Mouse (Mus musculus) large intestine, adult 2 months (tissue): ENCODE results near the gene Dnmt1. TPM values are rescaled to one million over a fixed set of nuclear protein-coding genes. Genes with fewer than 3 reads are reported as not detected.

Experiments used
- DNase-seq: peaks from one replicate; pipeline ENCODE4 v3.0.0-alpha.2; 2012; ENCODE audit warnings: low read depth, low spot score
- WGBS: fragments of 180-500 bp; shearing (Covaris S2); methylation state at CpG from one replicate; pipeline ENCODE4 v1.1.7; 2018; 5-methylcytosine and 5-hydroxymethylcytosine counted together
- polyA plus RNA-seq: library from polyadenylated mRNA; depleted of rRNA; stranded (reverse); fragments of >200 nt; gene quantifications from 2 replicates; pipeline ENCODE4 v1.2.3, GENCODE M21; 2012

Dnmt1 gene
- polyA plus RNA-seq, 1 experiment, result 26.1 TPM

DNA sequence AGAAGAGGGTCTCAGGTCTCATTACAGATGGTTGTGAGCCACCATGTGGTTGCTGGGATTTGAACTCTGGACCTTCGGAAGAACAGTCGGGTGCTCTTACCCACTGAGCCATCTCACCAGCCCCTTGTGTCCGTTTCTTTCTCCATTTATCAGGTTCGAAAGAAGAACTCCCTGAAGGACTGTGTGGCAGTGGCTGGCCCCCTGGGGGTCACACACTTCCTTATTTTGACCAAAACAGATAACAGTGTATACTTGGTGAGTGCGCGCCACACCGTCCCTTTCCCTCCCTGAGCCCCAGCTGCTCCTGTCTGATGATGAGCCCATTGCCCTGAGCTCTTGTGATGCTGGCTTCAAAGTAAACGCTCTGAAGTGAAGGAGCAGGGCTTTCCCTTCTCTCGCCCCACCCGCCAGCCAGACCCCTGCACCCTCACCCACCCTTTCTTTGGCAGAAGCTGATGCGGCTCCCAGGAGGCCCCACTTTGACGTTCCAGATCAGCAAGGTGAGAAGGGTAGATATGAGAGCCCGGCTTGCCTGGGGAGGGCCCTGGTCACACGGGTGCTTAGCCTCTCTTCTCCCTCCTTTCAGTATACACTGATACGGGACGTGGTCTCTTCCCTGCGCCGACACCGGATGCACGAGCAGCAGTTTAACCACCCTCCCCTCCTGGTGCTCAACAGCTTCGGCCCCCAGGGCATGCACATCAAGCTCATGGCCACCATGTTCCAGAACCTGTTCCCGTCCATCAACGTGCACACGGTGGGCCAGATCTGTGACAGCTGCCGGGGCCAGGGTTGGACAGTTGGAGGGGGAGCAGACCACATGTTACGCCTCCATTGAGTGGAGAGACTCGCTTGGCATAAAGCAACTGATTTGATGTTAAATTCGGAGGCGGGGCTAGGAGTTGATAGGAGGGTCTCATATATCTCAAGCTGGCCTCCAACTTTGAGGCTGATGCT lies 70.2 kb downstream of the Dnmt1 start:
- WGBS, result 75% methylated on average over 29 of the region's 29 CpGs
- DNase-seq, result no peak

GRCm38 (mm10) chr9:20888386-20888765 lies 71.3 kb downstream of the Dnmt1 start:
- under 1% methylated on average over 30 of the region's 30 CpGs for WGBS
- no peak for DNase-seq

DNA sequence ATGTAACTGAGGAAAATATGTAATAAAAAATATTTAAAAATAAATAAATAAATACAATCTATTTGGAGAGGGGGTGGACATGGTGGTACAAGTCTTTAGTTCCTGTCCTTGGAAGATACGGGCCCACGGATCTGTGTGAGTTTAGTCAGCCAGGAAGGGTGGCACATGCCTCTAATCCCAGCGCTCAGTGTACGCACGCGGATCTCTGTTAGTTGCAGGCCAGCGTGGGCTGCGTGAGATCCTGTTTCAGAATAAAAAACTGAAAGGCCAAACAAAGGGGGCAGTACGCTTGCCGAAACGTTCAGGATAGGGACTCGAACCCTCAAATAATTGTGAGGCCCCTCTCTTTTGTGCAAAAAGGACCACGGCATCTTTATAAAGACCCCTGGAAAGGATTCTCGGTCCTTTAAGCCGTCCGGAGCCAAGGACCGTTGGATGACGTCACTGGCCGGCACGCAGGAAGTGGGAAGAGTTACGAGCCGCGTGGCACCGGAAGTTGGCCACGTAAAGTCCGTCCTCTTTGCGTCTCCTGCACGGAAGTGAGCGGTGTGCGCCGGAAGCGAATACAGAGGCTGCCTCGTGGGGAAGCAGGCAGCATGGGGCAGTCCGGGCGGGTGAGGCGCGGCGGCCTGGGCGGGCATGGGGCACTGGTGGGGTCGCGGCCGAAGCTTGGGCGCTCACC lies 71.8 kb downstream of the Dnmt1 start, which contains the start of gene Ppan:
TSS of gene Ppan (plus strand) at position 472 of the 682 bp plus-strand sequence.
- WGBS, result under 1% methylated on average over 43 of the region's 43 CpGs
- DNase-seq, result peak; percentile 93

GRCm38 (mm10) chr9:20887191-20887590 lies 72.5 kb downstream of the Dnmt1 start:
- WGBS, result 91% methylated on average over 6 of the region's 6 CpGs
- no peak for DNase-seq

GRCm38 (mm10) chr9:20886563-20886962 lies 73.1 kb downstream of the Dnmt1 start:
- WGBS, result 100% methylated on average over 2 of the region's 2 CpGs
- DNase-seq, result no peak

- no peak for DNase-seq
- WGBS, result 76% methylated on average over 13 of the region's 13 CpGs
Measured at GRCm38 (mm10) chr9:20879097-20879792, 80.4 kb downstream of the Dnmt1 start, which contains the start of gene Angptl6. Gene Angptl6 (minus strand): TSS chr9:20879727.

- DNase-seq, result no peak
- WGBS, result 12% methylated on average over 10 of the region's 10 CpGs
Measured at GRCm38 (mm10) chr9:20878710-20879065, 81.0 kb downstream of the Dnmt1 start.

- WGBS, result under 1% methylated on average over 69 of the region's 69 CpGs
- DNase-seq, result peak; percentile 97
Measured at GRCm38 (mm10) chr9:20878041-20878709, 81.5 kb downstream of the Dnmt1 start.

GRCm38 (mm10) chr9:20877118-20878040 lies 82.3 kb downstream of the Dnmt1 start:
- 31% methylated on average over 14 of the region's 14 CpGs for WGBS
- DNase-seq, result no peak

GRCm38 (mm10) chr9:20876318-20877117 lies 83.2 kb downstream of the Dnmt1 start:
- DNase-seq, result no peak
- 76% methylated on average over 8 of the region's 9 CpGs for WGBS

GRCm38 (mm10) chr9:20875021-20875790 lies 84.5 kb downstream of the Dnmt1 start:
- 70% methylated on average over 23 of the region's 23 CpGs for WGBS

GRCm38 (mm10) chr9:20873521-20873920 lies 86.2 kb downstream of the Dnmt1 start:
- 87% methylated on average over 12 of the region's 12 CpGs for WGBS
- DNase-seq, result no peak

More at GRCm38 (mm10) chr9:20875021-20875790, 84.5 kb downstream of the Dnmt1 start:
- no peak for DNase-seq

DNA sequence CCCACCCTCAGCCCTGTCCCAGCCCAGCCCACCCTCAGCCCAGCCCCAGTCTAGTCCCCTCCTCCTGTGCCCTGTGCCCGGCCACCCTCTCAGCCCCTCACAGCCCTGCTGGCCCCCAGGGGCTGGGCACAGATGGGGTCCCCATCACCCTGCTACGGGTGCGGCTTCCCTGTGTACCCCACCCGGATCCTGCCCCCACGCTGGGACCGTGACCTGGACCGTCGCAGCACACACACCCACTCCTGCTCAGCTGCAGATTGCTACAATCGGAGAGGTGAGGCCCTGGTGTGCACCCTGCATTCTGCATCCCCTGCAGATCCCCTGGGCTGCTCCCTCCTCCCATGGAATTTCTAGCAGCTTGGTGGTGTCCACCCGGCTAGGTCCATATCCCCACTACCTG lies 86.7 kb downstream of the Dnmt1 start:
- WGBS, result 90% methylated on average over 10 of the region's 10 CpGs
- no peak for DNase-seq

- no peak for DNase-seq
- 85% methylated on average over 12 of the region's 12 CpGs for WGBS
Measured at GRCm38 (mm10) chr9:20870211-20871173, 89.2 kb downstream of the Dnmt1 start.

- WGBS, result 8% methylated on average over 19 of the region's 19 CpGs
- DNase-seq, result no peak
Measured at GRCm38 (mm10) chr9:20869246-20869645, 90.4 kb downstream of the Dnmt1 start.

GRCm38 (mm10) chr9:20868448-20869001 lies 91.2 kb downstream of the Dnmt1 start, which contains the start of gene A230050P20Rik:
Gene A230050P20Rik (plus strand): TSS chr9:20868642.
- 3% methylated on average over 53 of the region's 53 CpGs for WGBS
- no peak for DNase-seq
